Mouse (Mus musculus) hematopoietic stem cell, adult 5-6 weeks (primary cell): ENCODE results near the gene Rhbdf1. TPM values are rescaled to one million over a fixed set of nuclear protein-coding genes. Genes with fewer than 3 reads are reported as not detected.

Experiments
- ATAC-seq, 2 experiments: fragments of 125-278 bp in 1 of 2; replicated peaks in 1 of 2; 2 replicates each; pipeline ENCODE4 v1.8.0; 2016 to 2017; ENCODE audit warnings: inconsistent platforms in 2 of 2, mild to moderate bottlenecking in 2 of 2, moderate number of reproducible peaks in 2 of 2, low read depth in 1 of 2, moderate TSS enrichment in 1 of 2; ENCODE audit not compliant: low FRiP score in 2 of 2, poor library complexity in 2 of 2, severe bottlenecking in 2 of 2, insufficient read depth in 1 of 2, low TSS enrichment in 1 of 2
- total RNA-seq: library from RNA; stranded (forward); fragments of 172-1452, 232-1000 nt; gene quantifications from 2 replicates; pipeline ENCODE4 v1.2.3, GENCODE M21; 2017

Gene Rhbdf1
- 7.0 and 7.5 TPM in 2 replicates for total RNA-seq

GRCm38 (mm10) chr11:32221951-32222409 lies at the start of gene Rhbdf1:
Rhbdf1 (minus strand) TSS chr11:32222300.
- ATAC-seq, result no peak

DNA sequence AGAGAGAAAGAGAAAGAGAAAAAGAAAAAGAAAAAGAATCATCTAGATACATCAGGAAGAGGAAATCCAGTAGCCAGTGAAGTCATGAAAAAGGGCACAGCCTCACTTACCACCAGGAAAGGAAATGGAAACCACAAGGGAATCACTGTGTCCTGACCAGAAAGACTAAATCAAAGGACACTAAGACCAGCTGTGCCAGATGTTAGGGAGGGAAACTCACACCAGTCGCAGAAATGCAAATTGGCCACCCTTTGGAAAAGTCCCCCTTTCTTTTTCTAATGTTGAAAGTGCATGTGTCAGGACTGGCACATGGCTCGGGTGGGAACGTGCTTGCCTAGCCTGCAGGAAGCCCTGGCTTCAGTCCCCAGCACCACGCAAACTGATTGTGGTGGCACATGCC lies 49.1 kb upstream of the Rhbdf1 start:
- no peak for ATAC-seq

DNA sequence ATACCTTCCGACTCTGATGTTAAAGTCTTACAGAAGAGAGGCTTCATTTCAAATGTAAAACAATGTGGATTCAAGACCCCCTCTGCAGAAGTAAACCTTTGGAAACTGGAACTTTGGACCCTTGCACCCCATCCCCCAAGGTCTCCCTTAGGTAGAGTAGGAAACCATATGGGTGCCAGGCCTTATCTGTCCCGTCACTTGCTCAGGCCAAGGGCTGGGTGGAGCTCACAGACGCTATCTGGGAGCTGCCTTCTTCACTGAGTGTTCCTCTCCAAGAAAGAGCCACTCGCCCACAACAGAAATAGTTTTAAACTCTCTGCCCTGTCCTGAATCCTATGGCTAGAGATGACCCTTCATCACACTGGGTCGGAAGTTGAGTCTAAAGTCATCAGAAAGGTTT lies 46.9 kb upstream of the Rhbdf1 start:
- ATAC-seq, result no peak

DNA sequence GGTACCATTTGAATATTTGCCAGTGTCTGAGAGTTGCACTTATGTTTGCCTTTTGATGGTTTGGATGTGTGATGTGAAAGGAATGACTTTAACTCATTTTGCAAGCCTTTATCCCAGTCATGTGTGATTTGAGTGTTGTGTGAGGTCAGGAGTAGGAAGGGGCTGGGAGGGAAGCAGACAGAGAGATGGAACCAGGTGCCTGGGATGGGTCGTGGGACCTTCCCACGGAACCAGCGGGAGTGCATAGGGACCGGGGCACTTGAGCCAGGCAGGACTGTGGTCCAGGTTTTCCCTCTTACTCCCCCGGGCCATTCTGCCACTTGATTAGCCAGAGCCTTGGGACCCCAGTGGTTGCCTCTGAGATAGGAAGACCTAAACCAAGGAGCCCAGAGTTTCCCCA lies 45.9 kb upstream of the Rhbdf1 start:
- ATAC-seq, result no peak

- ATAC-seq, result peak; percentile 63 to 83
Observed at GRCm38 (mm10) chr11:32267188-32267884, 45.2 kb upstream of the Rhbdf1 start, which contains the start of gene Nprl3. Nprl3 (minus strand) TSS chr11:32267707.

- ATAC-seq, result no peak
Observed at GRCm38 (mm10) chr11:32266776-32267175, 44.7 kb upstream of the Rhbdf1 start.

GRCm38 (mm10) chr11:32266194-32266593 lies 44.1 kb upstream of the Rhbdf1 start:
- ATAC-seq, result no peak

GRCm38 (mm10) chr11:32265117-32265738 lies 43.1 kb upstream of the Rhbdf1 start:
- peak; percentile 75 to 82 for ATAC-seq

DNA sequence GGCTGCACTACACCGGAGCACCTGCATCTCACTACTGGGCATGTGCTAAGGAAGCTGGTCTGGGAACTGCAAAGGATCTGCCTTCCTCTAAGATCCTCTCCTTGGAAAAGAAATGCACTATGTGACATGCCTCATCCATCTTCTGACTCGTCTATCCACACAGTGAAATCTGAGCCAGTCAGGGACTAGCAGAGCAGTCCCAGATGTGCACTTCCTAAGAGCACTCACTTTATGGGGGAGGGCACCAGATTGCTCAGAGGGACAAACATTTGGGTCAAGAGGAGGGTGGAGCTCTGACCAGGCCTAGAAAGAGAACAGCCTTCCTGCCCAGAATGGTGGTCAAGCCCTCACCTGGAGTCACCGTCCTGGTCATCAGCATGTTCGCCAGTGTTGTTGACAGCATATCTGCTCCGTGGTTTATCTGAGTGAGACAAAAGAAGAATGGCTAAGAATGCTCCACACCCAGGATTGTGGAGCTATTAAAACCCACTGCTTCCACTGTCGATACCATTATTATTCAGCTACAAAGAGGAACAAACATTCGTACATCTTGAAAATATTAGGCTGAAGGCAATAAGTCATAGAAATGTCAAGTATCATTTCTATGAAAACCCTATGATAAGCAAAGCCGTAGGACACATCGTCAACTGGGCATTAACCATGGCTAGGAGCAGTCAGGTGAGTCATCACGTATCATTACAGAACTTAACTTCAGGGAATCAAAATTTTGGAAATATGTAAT lies 40.7 kb upstream of the Rhbdf1 start:
- no peak for ATAC-seq

DNA sequence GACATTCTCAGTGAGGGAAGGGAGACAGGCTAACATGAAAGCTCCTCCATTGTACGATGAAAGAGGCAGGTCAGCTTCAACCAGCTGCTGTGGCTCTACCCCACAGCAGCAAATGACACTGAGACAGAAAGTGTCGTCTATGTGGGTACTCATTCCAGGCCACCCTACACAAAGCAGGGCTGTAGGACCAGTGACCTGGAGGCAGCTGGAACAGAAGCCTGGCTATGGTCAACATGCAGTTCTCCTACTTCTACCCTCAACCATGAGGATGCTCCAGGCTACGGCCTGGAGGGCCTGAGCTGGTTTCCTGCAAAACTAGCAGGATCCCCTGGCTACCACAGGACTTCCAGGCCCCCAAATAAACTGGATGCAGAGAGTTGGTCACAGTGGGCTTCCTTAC lies 34.5 kb upstream of the Rhbdf1 start:
- no peak for ATAC-seq

- no peak for ATAC-seq
Observed at GRCm38 (mm10) chr11:32256146-32256545, 34.0 kb upstream of the Rhbdf1 start.

DNA sequence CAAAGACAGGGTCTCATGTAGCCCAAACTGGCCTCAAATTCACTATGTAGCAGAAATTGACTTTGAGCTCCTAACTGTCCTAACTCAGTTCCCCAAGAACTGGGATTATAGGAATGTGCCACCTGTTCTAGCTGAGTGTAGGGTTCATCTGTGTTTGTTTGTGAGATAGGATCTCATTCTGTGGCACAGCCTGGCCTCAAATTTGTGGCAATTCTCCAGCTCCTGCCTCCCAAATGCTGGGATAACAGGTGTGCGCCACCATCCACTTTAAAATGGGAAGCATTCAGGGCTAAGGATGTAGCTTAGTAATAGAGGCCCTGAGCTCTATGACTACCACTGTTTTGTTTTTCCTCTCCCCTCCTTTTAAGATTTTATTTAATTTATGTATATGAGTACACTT lies 31.0 kb upstream of the Rhbdf1 start:
- ATAC-seq, result no peak

GRCm38 (mm10) chr11:32250880-32251763 lies 29.0 kb upstream of the Rhbdf1 start:
- ATAC-seq, result peak in 1 of 2 experiments; percentile 26; a peak in 1 of 4 replicates

- ATAC-seq, result no peak
Observed at GRCm38 (mm10) chr11:32248350-32248749, 26.2 kb upstream of the Rhbdf1 start.

DNA sequence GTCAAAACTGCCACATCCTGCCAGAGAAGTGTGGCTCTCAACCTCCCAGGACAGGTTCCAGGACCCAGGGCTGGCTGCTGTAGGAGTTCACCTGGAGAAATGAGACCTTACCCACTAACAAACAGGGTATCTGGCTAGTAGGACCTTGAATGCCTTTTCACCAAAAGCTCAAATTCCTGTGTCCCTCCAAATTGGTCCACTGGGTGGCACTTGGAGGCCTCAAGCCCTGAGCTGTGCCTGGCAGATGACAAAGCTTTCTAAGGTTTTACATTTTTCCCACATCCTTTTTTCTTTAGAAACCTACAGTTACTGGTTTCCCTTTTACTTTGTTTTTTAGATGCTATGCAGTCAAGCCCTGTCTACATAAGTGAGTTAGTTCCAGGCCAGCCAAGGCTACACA lies 25.0 kb upstream of the Rhbdf1 start:
- ATAC-seq, result peak; percentile 61 to 77

- ATAC-seq, result peak in 1 of 2 experiments; percentile 59; a peak in 2 of 4 replicates
Observed at GRCm38 (mm10) chr11:32245614-32246013, 23.5 kb upstream of the Rhbdf1 start.

- no peak for ATAC-seq
Observed at GRCm38 (mm10) chr11:32244617-32245016, 22.5 kb upstream of the Rhbdf1 start.
